Mouse (Mus musculus) CD8-positive naive resting alpha-beta T cell, adult 2 months (primary cell): Measurements from ENCODE around the gene Vwa5b2.

Source experiments
- DNase-seq, 2 experiments: peaks; one replicate each; pipeline ENCODE4 v3.0.0; 2022; ENCODE audit warnings: low read depth in 2 of 2, low spot score in 2 of 2

Vwa5b2 gene

GRCm38 (mm10) chr16:20610501-20611356 lies 21.5 kb downstream of the Vwa5b2 start:
- DNase-seq: peak; percentile 75 to 82

DNA sequence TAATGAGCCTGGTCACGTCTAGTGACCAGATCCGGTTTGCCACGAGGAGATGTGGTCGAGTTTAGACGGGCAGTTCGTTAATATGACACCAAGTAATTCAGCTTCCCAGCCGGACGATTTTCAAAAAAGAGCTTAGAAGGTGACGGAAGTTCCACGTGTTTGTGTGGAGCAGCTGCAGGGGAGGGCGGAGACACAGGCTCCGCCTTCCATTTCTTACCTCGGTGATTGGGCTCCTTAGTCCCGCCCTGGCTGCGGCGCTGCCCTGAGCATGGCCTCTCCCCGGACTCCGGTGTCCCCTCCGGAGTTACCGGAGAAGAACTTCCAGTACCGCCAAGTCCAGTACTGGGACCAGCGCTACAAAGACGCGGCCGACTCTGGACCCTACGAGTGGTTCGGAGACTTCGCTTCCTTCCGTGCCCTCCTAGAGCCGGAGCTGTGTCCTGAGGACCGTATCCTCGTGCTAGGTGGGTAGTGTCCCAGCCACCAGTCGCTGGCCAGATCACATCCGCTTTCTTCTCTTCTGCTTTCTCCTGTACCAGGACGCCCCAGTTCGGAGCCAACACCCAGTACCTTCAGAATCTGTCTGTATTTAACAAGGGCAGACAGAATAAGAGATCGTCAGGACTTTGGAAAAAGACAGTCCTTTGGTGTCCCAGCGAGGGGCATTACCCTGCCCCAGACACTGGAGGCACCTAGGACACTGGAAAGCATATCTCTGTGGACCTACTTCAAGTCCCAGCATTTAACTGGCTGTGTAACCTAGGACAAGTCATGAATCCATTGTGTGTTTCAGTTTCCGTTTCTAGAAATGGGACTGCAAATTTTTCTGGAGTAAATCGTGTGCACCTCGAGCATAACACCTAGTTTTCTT lies 22.3 kb downstream of the Vwa5b2 start, which contains the start of the genes Eef1akmt4, Gm49333 and Alg3:
Eef1akmt4 (plus strand) TSS at position 237 of the 871 bp plus-strand sequence.
Gm49333 (plus strand) TSS at position 254 of the 871 bp plus-strand sequence.
Alg3 (minus strand) TSS at position 379 of the 871 bp plus-strand sequence.
- DNase-seq: peak; percentile 73 to 77

DNA sequence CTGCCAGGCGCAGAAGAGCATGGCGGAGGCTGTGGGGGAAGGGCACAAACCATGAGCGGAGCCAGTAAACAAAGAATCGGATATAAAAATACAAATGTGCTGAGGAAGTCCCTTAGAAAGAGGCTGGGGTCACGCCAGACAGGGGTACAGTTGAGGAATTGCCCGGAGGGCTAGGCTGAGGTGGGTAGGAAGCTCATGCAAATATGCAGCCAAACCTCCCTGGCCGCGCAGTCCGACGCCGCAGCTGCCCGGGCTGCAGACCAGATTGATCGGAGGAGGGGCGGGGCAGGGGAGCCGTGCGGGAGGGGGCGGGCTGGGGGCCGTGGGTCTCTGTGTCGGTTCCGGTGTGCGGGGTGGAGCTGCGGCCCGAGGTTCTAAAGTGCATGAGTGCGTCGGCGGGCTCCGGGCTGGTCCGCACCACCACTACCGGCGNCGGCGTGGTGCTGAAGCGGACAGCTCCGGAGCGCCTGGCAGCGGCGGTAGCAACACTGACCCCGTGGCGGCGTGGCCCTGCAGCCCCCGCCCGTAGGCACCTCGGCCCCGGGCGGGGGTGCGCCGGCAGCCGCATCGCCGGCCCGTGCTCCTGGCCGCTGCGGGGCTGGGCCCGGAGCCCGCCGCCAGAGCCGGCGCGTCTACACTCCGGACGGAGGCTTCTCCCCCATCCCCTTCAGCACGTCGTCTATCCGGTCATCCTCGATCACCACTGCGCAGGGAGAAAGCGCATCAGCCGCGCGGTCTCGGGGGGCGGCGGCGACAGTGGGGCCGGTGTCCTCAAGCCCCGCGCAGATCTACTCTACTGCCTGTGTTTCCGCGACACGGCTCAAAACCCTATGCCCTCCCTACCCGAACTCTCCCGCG lies 30.5 kb downstream of the Vwa5b2 start:
- DNase-seq: no peak

GRCm38 (mm10) chr16:20620399-20620735 lies 31.1 kb downstream of the Vwa5b2 start:
- no peak for DNase-seq

GRCm38 (mm10) chr16:20620751-20621190 lies 31.5 kb downstream of the Vwa5b2 start:
- no peak for DNase-seq

- no peak for DNase-seq
These were observed 32.1 kb downstream of the Vwa5b2 start, which contains the start of gene Camk2n2 for GRCm38 (mm10) chr16:20621191-20621990. Gene Camk2n2, minus strand, starts transcription at chr16:20621287.

DNA sequence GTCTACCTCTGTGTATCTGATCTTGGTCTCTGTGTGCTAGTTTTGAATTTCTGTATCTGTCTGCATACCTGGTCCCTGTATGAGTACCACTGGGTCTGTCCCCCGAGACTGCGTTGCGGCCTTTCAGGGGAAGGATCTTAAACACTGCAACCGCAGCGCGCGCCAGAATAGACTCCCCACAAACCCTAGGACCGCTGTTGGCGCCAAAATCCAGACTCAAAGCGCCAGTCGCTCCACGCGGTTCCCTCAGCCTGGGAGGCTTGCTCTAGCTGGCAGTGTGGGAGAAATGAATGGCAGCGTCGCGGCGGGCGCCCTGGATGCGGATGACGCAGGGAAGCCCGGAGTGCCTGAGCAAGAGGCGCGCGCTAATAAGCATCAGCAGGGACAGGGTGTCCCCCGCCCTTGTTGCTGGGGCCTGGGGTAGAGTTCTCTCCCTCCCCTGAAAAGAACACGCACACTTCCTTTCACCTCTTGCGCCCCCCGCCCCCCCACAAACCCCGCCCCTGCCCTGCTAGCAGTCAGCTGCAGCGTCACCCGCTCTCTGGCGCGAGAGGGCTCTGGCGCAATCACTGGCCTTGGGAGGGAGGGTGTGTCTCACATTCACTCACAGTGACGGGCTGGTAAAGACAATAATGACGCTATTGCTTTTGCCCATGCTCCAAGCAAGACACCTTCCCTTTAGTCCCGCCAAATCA lies 32.9 kb downstream of the Vwa5b2 start:
- DNase-seq: no peak

- DNase-seq: no peak
These were observed 33.9 kb downstream of the Vwa5b2 start for GRCm38 (mm10) chr16:20623211-20623610.

- DNase-seq: no peak
These were observed 39.7 kb downstream of the Vwa5b2 start for GRCm38 (mm10) chr16:20628871-20629391.

GRCm38 (mm10) chr16:20629731-20630634 lies 40.7 kb downstream of the Vwa5b2 start, which contains the start of gene Ece2:
Gene Ece2, plus strand, starts transcription at chr16:20629828.
- no peak for DNase-seq

GRCm38 (mm10) chr16:20637410-20637809 lies 48.1 kb downstream of the Vwa5b2 start:
- no peak for DNase-seq

DNA sequence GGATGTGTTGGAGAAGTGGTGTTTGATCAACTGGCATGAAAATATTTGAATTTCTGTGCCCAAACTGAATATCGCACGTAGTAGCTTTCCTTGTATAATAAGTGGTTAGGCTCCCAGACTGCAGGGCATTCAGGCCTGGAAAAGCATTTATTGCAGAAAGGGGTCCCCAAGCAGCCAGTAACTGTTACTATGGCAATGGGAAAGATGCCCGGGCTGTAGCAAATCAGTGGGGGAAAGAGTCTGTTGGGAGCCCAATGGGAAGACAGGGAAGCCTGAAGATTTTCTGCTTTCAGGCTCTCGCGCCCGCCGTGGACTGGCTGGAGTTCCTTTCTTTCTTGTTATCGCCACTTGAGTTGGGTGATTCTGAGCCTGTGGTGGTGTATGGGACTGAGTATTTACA lies 49.1 kb downstream of the Vwa5b2 start:
- no peak for DNase-seq

DNA sequence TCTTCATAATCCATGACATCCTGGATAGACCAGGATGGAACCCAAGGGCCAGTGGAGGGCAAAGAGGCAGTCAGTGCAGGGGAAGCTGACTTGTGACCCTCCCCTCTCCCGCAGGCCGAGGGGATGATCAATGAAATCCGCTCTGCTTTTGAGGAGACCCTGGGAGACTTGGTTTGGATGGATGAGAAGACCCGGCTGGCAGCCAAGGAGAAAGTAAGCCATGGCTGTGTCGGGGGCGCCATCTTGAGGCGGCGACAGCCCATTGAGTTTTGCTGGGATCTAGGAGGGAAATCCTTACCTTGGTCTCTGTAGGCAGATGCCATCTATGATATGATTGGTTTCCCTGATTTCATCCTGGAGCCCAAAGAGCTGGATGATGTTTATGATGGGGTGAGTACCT lies 52.9 kb downstream of the Vwa5b2 start:
- peak; percentile 14 to 32 for DNase-seq

DNA sequence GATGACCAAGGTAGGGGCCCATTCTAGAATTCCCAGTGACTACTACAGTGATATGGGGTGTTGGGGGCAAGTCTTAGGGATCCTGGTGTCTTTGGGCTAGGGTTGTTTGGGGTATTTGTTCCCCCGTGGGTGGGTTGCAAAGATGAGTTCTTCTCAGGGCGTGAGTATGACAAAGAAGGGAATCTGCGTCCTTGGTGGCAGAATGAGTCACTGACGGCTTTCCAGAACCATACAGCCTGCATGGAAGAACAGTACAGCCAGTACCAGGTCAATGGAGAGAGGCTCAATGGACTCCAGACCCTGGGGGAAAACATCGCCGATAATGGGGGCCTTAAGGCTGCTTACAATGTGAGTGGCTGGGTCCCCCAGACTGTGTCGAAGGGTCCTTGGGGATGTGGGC lies 54.6 kb downstream of the Vwa5b2 start:
- DNase-seq: no peak

GRCm38 (mm10) chr16:20651076-20651946 lies 62.0 kb downstream of the Vwa5b2 start, which contains the start of gene Psmd2:
Gene Psmd2, plus strand, starts transcription at chr16:20651652.
- peak; percentile 86 to 90 for DNase-seq

GRCm38 (mm10) chr16:20651947-20652310 lies 62.7 kb downstream of the Vwa5b2 start:
- DNase-seq: no peak

- no peak for DNase-seq
These were observed 64.0 kb downstream of the Vwa5b2 start for GRCm38 (mm10) chr16:20653315-20653714.
